Mouse (Mus musculus): ENCODE results near the gene Dcx. TPM values are rescaled to one million over a fixed set of nuclear protein-coding genes. Genes with fewer than 3 reads are reported as not detected.

Dcx gene
- total RNA-seq, 2 experiments from 2014 or later, result 0.31 to 0.88 TPM

GRCm38 (mm10) chrX:143849969-143850368, 83.1 kb downstream of the Dcx start:
- intact Hi-C loops (cut with DNase I; ENCODE audit: low total_unique reads), result no loop called here
- DNase-seq, result no peak

- no peak for DNase-seq
- intact Hi-C loops (cut with DNase I; ENCODE audit: low total_unique reads), result no loop called here
Observed at GRCm38 (mm10) chrX:143846637-143847036, 86.5 kb downstream of the Dcx start.

DNA sequence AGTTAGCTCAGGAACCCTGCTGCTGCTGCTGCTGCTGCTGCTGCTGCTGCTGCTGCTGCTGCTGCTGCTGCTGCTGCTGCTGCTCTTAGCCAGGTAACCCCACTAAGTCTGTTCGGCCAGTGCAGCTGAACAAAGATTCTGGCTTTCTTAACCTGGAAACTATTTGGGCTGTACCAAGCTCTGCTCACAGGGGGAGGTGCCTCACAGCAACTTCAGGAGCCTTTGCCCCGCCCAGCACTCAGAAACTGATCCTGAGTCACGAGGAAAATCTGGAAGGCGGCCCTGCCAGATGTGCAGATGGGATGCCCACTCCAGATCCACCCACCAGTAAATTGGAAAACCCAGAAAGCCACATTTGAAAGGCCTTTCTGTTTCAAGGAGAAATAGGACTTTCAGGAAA, 105.9 kb downstream of the Dcx start, which contains the start of gene Capn6:
Capn6 (minus strand) TSS at position 203 of the 400 bp plus-strand sequence.
- intact Hi-C loops (cut with DNase I; ENCODE audit: low total_unique reads), result no loop called here
- DNase-seq, result peak; percentile 69

GRCm38 (mm10) chrX:143826521-143826920, 106.6 kb downstream of the Dcx start:
- intact Hi-C loops (cut with DNase I; ENCODE audit: low total_unique reads), result no loop called here
- DNase-seq, result no peak

- DNase-seq, result no peak
- intact Hi-C loops (cut with DNase I; ENCODE audit: low total_unique reads), result no loop called here
Observed at GRCm38 (mm10) chrX:143818961-143819360, 114.2 kb downstream of the Dcx start.

- intact Hi-C loops (cut with DNase I; ENCODE audit: low total_unique reads), result no loop called here
- DNase-seq, result no peak
Observed at GRCm38 (mm10) chrX:143815948-143816347, 117.2 kb downstream of the Dcx start.

Small RNA genes lying within 50 kb of the gene (microRNA-seq; reads per million reads assigned to microRNA genes)
- 0 to 0.64 reads per million in 2 experiments for gene Gm47298

Other genes starting within 250 kb of the Dcx start
- gene Capn6, start 105.9 kb downstream of the Dcx start, total RNA-seq (2021), result 10 to 100 TPM; 40.1 to 45.7 TPM
- under 1 TPM; 0.07 to 0.23 TPM for gene A730046J19Rik, start 220.4 kb upstream of the Dcx start, total RNA-seq (2021)

Data from gastrocnemius, postnatal 14 days (tissue).